Mouse (Mus musculus): ENCODE results near the gene Gm17332.
"Not testable (repeated sequence)": the region's sequence is repeated elsewhere in the genome, so short reads cannot be mapped to it uniquely, and the experiment has no call there.

Gene Gm17332

GRCm38 (mm10) chr11:31182362-31182761 lies at the start of gene Gm17332:
Gm17332 (minus strand) TSS chr11:31182462.
- DNase-seq (ENCODE audit: low spot score) = no peak

DNA sequence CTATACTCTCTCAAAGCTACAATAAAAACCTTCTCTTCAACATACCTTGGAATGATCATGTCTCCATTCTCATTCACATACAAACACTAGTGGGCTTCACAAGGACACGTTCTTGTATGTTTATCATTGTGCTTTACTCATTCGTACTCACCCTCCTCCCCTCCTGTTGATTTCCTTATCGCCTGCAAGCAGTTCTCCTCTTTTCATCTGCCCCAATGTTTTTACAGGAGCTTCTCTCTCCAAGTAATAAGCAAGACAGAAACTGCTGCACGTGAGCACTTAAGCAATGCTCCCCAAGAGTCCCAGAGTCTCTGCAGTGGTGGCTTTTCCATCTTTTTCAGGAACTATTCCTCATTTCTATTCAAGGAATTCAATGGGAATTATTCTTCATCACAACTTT lies 47.7 kb upstream of the Gm17332 start:
- DNase-seq (ENCODE audit: low spot score) = no peak

DNA sequence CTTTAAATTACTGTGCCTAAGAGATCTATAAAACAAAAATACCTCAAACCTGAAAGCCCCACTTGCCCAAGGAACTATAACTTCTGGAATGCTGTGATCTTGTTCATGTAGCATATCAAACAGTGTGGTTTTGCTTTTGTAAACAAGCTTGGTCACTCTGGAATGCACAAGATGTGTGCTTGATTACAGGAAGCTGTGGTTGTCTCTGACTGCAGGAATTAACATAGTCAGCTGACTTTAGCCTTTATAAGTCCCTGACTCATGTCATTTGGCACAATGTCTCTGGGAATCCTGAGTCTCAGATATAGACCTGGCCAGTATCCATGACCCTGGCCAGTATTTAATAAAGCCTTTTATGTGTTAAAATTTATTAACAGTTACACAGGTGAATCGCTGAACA lies 43.1 kb upstream of the Gm17332 start:
- no peak for DNase-seq (ENCODE audit: low spot score)

DNA sequence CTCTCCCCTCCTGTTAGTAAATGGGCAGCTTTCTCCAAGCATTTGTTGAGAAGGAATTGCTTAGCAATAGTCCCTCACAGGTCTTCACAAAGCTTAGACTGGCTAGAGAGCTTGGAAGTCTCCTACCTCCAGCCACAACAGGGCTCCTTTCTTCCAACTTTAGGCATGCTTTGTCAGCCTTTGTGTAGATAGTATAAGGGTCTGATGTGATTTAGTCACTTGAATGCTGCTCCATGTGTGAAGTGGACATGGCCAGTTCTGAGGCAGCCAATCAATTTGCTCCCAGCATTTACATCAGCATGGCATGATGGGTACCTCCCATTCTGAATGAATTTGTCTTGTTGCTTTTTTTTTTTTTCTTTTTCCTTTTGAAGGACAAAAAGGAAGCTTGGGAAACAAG lies 35.7 kb upstream of the Gm17332 start:
- DNase-seq (ENCODE audit: low spot score) = no peak

GRCm38 (mm10) chr11:31195621-31196363 lies 13.5 kb upstream of the Gm17332 start:
- no peak for DNase-seq (ENCODE audit: low spot score)

GRCm38 (mm10) chr11:31194761-31195160 lies 12.5 kb upstream of the Gm17332 start:
- no peak for DNase-seq (ENCODE audit: low spot score)

- no peak for DNase-seq (ENCODE audit: low spot score)
These were observed 12.1 kb downstream of the Gm17332 start for GRCm38 (mm10) chr11:31170052-31170646.

GRCm38 (mm10) chr11:31169161-31170051 lies 12.9 kb downstream of the Gm17332 start:
- no peak for DNase-seq (ENCODE audit: low spot score)

GRCm38 (mm10) chr11:31168831-31169160 lies 13.5 kb downstream of the Gm17332 start:
- DNase-seq (ENCODE audit: low spot score) = no peak

GRCm38 (mm10) chr11:31157021-31157420 lies 25.2 kb downstream of the Gm17332 start:
- no peak for DNase-seq (ENCODE audit: low spot score)

DNA sequence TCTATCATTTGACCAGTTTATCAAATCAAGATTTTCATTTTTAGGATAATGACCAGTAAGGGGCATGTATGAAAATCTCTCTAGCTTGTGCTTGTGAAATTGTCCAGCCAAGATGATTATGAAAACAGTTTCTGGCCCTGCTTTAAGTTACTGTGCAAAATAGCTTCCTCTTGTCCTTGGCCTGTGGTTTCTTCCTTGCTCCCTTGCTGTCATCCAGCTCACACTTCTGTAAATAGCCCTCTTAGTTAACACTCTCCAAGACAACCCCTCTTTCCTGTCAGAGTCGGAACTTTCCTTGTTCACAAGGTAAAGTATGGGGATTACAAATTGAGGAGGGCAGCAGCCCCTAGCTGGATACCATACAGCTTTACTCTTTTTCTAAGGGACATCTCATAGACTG lies 43.9 kb downstream of the Gm17332 start:
- DNase-seq (ENCODE audit: low spot score) = not testable (repeated sequence)

DNA sequence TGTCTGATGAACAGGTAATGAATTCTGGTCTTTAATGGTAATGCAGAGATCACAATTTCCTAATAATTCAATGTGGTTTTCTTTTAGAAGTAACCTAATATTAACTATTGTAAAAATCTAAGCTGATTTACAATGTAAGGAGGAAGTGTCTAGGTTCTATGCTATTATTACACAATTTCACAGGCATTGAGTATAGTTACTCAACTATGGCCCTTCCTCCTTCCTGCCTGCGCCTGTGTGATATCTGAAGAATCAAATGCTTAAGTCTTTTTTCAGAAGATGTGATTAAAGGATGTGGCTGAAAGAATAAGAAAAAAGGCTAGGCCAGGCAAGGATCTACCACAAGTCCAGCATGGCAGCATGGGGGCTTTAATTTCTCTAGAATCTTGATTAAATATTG lies 47.4 kb downstream of the Gm17332 start:
- DNase-seq (ENCODE audit: low spot score) = not testable (repeated sequence)

DNA sequence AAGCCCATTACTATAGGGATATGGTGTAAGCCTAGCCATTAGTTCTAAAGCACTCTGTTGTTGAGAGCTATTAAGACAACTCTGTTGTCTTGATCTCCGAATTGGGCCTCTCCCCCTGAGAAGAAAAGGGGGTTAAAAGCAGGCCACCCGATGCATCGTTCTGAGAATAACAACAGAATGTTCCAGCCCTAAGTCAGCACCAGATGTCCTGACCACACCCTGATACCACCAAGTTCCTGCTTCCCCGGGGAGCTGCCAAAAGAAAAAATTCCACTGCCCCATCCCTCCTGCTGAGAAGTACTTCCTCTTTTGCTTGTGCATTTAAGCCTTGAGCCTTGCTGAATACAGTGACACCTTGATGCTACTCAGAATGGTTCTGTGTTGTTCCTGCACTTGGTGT lies 48.5 kb downstream of the Gm17332 start:
- not testable (repeated sequence) for DNase-seq (ENCODE audit: low spot score)
